Mouse (Mus musculus) heart, embryonic 12.5 days (tissue): ENCODE results near the gene Lrrc59. TPM values are rescaled to one million over a fixed set of nuclear protein-coding genes. Genes with fewer than 3 reads are reported as not detected.
"Not testable (repeated sequence)": the region's sequence is repeated elsewhere in the genome, so short reads cannot be mapped to it uniquely, and the experiment has no call there.

Source experiments
- ATAC-seq: fragments of 200-750 bp; cut with Nextera tagmentation; 2 replicates; pipeline ENCODE4 v1.8.0; 2017; ENCODE audit warnings: moderate TSS enrichment, moderate library complexity; ENCODE audit not compliant: insufficient number of reproducible peaks, low FRiP score
- H3K27ac ChIP-seq: fragments of 300-500 bp; sonication (generic); 2 replicates; pipeline ENCODE4 v1.5.1; 2016; ENCODE audit warnings: mild to moderate bottlenecking, moderate library complexity; ENCODE audit not compliant: poor library complexity, severe bottlenecking
- H3K27me3 ChIP-seq: fragments of 300-500 bp; sonication (generic); replicated peaks from 2 replicates; pipeline ENCODE4 v1.6.1; 2016; ENCODE audit warnings: mild to moderate bottlenecking, moderate library complexity
- H3K36me3 ChIP-seq: fragments of 300-500 bp; sonication (generic); 2 replicates; pipeline ENCODE4 v1.6.1; 2016; ENCODE audit warnings: mild to moderate bottlenecking, moderate library complexity
- H3K4me1 ChIP-seq: fragments of 300-500 bp; sonication (generic); replicated peaks from 2 replicates; pipeline ENCODE4 v1.6.1; 2016; ENCODE audit warnings: mild to moderate bottlenecking
- H3K4me2 ChIP-seq: fragments of 300-500 bp; sonication (generic); 2 replicates; pipeline ENCODE4 v1.6.1; 2016; ENCODE audit warnings: mild to moderate bottlenecking, moderate library complexity
- H3K4me3 ChIP-seq: fragments of 300-500 bp; sonication (generic); 2 replicates; pipeline ENCODE4 v1.5.1; 2016; ENCODE audit warnings: mild to moderate bottlenecking
- H3K9ac ChIP-seq: fragments of 300-500 bp; sonication (generic); 2 replicates; pipeline ENCODE4 v1.6.1; 2016; ENCODE audit warnings: mild to moderate bottlenecking, moderate library complexity
- H3K9me3 ChIP-seq: fragments of 300-500 bp; sonication (generic); replicated peaks from 2 replicates; pipeline ENCODE4 v1.6.1; 2016; ENCODE audit warnings: mild to moderate bottlenecking, moderate library complexity
- WGBS: fragments of 180-500 bp; shearing (Covaris S2); methylation state at CpG from one replicate; pipeline ENCODE4 v1.1.7; 2016; 5-methylcytosine and 5-hydroxymethylcytosine counted together
- polyA plus RNA-seq: library from polyadenylated mRNA; unstranded; fragments of >200 nt; fragmentation: Nextera tagmentation; extraction: Ambion mirVana; gene quantifications from 2 replicates; pipeline ENCODE4 v1.2.1, GENCODE M21; 2016

The Lrrc59 gene
- polyA plus RNA-seq, 1 experiment from 2014 or later: 178 TPM

DNA sequence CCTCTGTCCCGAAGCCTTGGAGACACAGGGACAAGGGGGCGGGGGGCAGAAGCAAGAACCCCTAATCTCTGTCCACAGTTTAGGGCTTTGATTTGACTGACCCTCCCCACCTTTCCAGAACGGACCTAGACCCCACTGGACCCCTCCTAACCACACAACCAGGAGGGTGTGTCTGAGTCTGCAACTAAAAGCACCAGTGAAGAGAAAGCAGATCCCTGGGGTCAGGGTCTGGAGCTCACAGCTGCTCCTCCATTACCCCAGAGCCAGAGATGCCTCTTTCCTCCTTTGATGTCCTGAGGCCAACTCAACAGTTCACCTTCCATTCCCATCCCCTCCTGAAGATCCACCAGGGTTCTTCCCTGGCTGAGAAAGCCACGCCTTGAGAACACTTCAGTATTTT, 46.7 kb downstream of the Lrrc59 start:
- H3K27me3 ChIP-seq: no peaks in the 10 kb centered on the region
- WGBS: 41% methylated on average over 4 of the region's 4 CpGs
- H3K4me3 ChIP-seq: peak overlapping the region; percentile 96
- peak overlapping the region; percentile 88 for H3K4me2 ChIP-seq
- H3K4me1 ChIP-seq: peaks cover 27% of the 10 kb centered on the region
- H3K9ac ChIP-seq: peak overlapping the region; percentile 96
- no peaks in the 10 kb centered on the region for H3K9me3 ChIP-seq
- ATAC-seq: no peak
- no peak overlapping the region for H3K27ac ChIP-seq
- no peaks in the 10 kb centered on the region for H3K36me3 ChIP-seq

DNA sequence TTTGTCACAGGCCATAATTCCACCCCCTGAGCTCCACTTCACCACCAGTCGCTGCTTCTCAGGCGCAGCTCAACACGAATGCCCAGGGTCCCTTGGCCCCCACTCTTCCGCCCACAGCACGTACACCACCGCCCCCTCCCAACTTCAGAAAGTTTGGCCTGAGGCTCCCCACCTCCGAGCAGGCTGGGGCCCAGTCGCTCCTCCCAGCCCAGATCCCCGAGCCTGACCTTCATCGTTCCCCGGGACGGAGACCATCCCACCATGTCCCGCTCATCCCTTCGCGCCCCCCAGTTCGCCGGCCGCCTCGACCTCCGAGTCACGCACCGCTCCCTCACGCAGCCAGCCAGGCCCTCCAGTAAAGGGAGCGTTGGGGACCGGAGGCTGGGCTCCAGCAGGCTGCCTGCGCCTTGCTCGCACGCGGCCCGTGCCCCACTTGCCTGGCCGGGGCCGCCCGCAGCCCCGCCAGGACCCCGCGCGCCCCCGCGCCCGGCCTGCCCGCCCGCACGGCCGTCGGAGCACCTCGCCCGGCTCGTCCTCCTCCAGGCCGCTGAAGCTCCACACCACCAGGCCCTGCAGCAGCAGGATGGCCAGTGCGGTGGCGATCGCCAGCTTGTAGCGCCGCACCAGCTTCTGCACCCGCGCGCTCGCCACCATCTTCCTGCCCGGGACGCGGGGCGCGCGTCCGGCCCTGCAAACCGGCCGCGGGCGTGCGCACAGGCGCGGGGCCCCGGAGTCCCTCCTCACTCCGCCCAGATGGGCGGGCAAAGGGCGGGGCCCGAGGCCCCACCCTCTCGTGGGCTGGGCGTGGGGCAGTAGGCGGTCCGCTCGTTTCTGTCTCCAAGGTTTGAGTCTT, 47.4 kb downstream of the Lrrc59 start, which contains the start of gene Xylt2:
Gene Xylt2 (minus strand): TSS at position 762 of the 853 bp plus-strand sequence.
- H3K36me3 ChIP-seq: no peaks in the 10 kb centered on the region
- H3K4me1 ChIP-seq: peaks cover 27% of the 10 kb centered on the region
- H3K27ac ChIP-seq: peak within 1 kb of the TSS; percentile 75
- H3K9ac ChIP-seq: peak within 1 kb of the TSS; percentile 96
- under 1% methylated on average over 79 of the region's 82 CpGs for WGBS
- peak within 1 kb of the TSS; percentile 88 for H3K4me2 ChIP-seq
- H3K27me3 ChIP-seq: no peaks in the 10 kb centered on the region
- peak within 1 kb of the TSS; percentile 96 for H3K4me3 ChIP-seq
- ATAC-seq: peak; percentile 96
- H3K9me3 ChIP-seq: no peaks in the 10 kb centered on the region

DNA sequence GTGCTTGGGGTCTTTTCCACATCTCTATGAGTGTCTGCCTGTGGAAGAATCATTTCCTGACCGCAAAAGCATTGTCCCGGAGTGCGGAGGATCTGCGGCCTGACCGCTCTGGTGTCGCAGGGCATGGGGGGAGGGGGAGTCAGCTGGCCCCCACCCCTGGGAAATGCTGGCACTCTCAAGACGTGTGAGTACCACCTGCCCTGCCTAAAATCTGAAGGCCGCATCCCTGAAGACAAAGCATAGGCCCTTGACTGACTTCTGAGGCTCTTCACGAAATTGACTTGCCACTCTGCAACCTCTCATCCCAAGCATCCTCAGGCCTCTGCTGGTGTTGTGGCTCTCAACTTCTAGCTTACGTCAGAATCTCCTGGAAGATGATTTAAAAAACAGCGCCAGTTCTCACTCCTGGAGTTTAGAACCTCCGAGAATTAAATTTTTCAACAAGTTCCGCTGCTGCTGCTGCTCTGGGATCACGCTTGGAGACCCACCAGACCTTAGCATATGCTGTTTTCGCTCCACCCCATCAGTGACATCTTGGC, 48.1 kb downstream of the Lrrc59 start:
- H3K4me1 ChIP-seq: peaks cover 27% of the 10 kb centered on the region
- no peaks in the 10 kb centered on the region for H3K9me3 ChIP-seq
- peak overlapping the region; percentile 88 for H3K4me2 ChIP-seq
- peak overlapping the region; percentile 96 for H3K4me3 ChIP-seq
- H3K9ac ChIP-seq: peak overlapping the region; percentile 61
- 32% methylated on average over 15 of the region's 15 CpGs for WGBS
- no peaks in the 10 kb centered on the region for H3K36me3 ChIP-seq
- ATAC-seq: no peak
- H3K27ac ChIP-seq: no peak overlapping the region
- H3K27me3 ChIP-seq: no peaks in the 10 kb centered on the region

DNA sequence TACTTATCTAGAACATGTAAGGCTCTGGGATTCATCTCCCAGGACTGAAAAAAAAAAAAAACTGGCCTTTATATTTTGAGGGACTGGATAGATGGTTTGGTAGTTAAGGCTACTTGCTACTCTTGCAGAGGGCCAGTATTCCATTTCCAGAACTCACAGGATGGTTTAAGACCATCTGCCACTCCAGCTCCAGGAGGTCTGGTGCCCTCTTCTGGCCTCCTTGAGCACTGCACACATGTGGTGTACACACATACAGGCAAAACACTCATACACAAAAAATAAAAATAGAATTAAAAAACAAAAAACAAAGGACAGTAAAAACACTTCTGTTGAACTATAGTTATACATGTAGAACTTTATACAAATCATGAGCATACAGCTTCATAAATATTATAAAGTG, 51.1 kb downstream of the Lrrc59 start:
- H3K4me2 ChIP-seq: no peak overlapping the region
- no peaks in the 10 kb centered on the region for H3K9me3 ChIP-seq
- peaks cover 10% of the 10 kb centered on the region for H3K4me1 ChIP-seq
- no peak for ATAC-seq
- H3K27me3 ChIP-seq: no peaks in the 10 kb centered on the region
- no peak overlapping the region for H3K27ac ChIP-seq
- H3K4me3 ChIP-seq: no peak overlapping the region
- H3K9ac ChIP-seq: no peak overlapping the region
- no peaks in the 10 kb centered on the region for H3K36me3 ChIP-seq

DNA sequence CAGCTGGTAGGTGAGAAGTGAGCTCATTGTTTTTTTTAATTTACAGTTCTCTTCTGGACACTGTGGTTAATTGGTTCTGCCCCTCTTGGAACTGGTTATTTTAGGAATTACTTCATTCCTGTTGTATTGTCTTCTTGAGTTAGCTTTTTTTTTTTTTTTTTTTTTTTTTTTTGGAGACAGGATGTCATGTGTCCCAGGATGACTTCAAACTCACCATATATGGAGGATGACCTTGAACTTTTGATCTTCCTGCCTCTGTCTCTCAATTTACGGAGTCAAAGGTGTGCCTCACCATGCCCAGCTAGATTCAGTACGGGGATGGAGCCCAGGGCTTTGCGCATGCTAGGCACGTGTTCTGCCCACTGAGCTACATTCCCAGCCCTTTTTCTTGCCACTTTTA, 52.1 kb downstream of the Lrrc59 start:
- no peak for ATAC-seq
- Histone ChIP-seq H3K4me2 (no peak overlapping the region), H3K27me3 (no peaks in the 10 kb centered on the region), H3K9me3 (peaks cover 3% of the 10 kb centered on the region; the same call in 1 of the 2 replicates), H3K9ac (no peak overlapping the region), H3K4me3 (no peak overlapping the region), H3K4me1 (peaks cover under 1% of the 10 kb centered on the region; the same call in 1 of the 2 replicates), H3K36me3 (no peaks in the 10 kb centered on the region), H3K27ac (no peak overlapping the region)
- 74% methylated on average over 4 of the region's 4 CpGs for WGBS

DNA sequence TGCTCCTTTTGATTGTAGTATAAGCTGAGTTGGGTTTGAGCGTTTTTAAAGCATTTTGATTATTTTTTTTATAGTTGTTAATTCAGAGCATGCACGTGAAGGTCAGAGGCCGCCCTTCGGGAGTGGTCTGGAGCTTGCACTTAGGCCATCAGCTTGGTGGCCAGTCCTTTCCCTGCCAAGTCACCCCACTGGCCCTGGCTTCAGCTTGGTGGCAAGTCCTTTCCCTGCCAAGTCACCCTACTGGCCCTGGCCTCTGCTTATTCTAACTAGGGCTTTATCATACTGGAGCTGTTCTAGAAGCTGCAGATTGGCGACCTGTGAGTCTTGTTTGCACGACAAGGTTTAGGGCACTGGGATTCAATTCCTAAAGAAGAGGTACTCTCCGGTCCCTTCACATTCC, 52.9 kb downstream of the Lrrc59 start:
- no peak overlapping the region for H3K9ac ChIP-seq
- WGBS: 77% methylated on average over 7 of the region's 7 CpGs
- H3K36me3 ChIP-seq: no peaks in the 10 kb centered on the region

DNA sequence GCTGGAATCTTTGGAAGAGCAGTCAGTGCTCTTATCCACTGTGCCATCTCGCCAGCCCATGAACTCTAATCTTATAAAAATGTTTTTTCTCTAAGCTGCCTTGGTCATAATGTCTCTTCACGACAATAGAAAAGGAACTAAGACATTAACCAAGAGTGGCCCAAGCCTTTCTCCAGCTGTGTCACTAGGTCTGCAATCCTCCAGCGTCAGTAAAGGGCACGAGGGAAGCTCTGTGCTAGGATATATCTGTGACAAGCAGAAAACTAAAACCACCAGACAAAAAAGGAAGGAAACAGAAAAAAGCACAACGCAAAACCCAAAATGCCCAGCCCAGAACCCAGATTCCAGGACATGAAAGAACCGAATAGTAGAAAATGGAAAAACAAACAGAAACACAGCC, 57.6 kb downstream of the Lrrc59 start:
- ATAC-seq: no peak

More for the DNA sequence above, 52.9 kb downstream of the Lrrc59 start:
- Histone ChIP-seq H3K27me3 (no peaks in the 10 kb centered on the region), H3K4me3 (no peak overlapping the region), H3K27ac (no peak overlapping the region), H3K9me3 (peaks cover 3% of the 10 kb centered on the region; the same call in 1 of the 2 replicates), H3K4me2 (no peak overlapping the region), H3K4me1 (no peaks in the 10 kb centered on the region)
- no peak for ATAC-seq

DNA sequence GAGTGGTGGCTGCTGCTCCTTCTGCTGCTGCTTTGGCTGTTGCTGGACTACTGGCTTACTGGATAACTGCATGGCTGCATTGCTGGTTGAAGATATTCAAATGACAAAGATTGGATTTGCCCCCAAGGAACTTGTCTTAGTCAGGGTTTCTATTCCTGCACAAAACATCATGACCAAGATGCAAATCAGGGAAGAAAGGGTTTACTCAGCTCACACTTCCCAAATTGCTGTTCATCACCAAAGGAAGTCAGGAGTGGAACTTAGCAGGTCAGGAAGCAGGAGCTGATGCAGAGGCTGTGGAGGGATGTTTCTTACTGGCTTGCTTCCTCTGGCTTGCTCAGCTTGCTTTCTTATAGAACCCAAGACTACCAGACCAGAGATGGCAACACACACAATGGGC, 62.9 kb downstream of the Lrrc59 start:
- not testable (repeated sequence) for H3K4me1 ChIP-seq, H3K27me3 ChIP-seq, H3K9me3 ChIP-seq, H3K36me3 ChIP-seq, ATAC-seq, H3K4me3 ChIP-seq, H3K27ac ChIP-seq, H3K9ac ChIP-seq, H3K4me2 ChIP-seq

More for the DNA sequence above, 57.6 kb downstream of the Lrrc59 start:
- Histone ChIP-seq H3K36me3 (no peaks in the 10 kb centered on the region), H3K9me3 (peaks cover 3% of the 10 kb centered on the region; the same call in 1 of the 2 replicates), H3K9ac (no peak overlapping the region), H3K4me2 (no peak overlapping the region), H3K27ac (no peak overlapping the region), H3K4me1 (no peaks in the 10 kb centered on the region), H3K27me3 (no peaks in the 10 kb centered on the region), H3K4me3 (no peak overlapping the region)
- WGBS: 59% methylated on average over 6 of the region's 6 CpGs

Other genes starting within 250 kb of the Lrrc59 start
- 0.44 and 0.59 TPM in 2 replicates for gene Abcc3, start 236.8 kb upstream of the Lrrc59 start, polyA plus RNA-seq
- 1.9 and 2.7 TPM in 2 replicates for gene Cacna1g, start 155.6 kb upstream of the Lrrc59 start, polyA plus RNA-seq
- not detected in 2 replicates for gene Spata20, start 143.6 kb upstream of the Lrrc59 start, polyA plus RNA-seq
- gene Epn3, start 129.8 kb upstream of the Lrrc59 start, polyA plus RNA-seq: 14.4 and 14.5 TPM in 2 replicates
- 9.1 and 11.5 TPM in 2 replicates for gene Mycbpap, start 108.0 kb upstream of the Lrrc59 start, polyA plus RNA-seq
- 5.1 and 5.5 TPM in 2 replicates for gene Rsad1, start 80.5 kb upstream of the Lrrc59 start, polyA plus RNA-seq
- 0.36 TPM in 1 of 2 replicates, not detected in the other for gene Chad, start 64.7 kb upstream of the Lrrc59 start, polyA plus RNA-seq
- 3.4 and 4.3 TPM in 2 replicates for gene Acsf2, start 27.9 kb upstream of the Lrrc59 start, polyA plus RNA-seq
- gene Mrpl27, start 24.0 kb downstream of the Lrrc59 start, polyA plus RNA-seq: 123 and 128 TPM in 2 replicates
- 15.3 and 15.9 TPM in 2 replicates for gene Eme1, start 24.2 kb downstream of the Lrrc59 start, polyA plus RNA-seq
- 16.4 and 17.8 TPM in 2 replicates for gene Xylt2, start 47.7 kb downstream of the Lrrc59 start, polyA plus RNA-seq
- gene Gm11541, start 74.7 kb downstream of the Lrrc59 start, polyA plus RNA-seq: not detected in 2 replicates
- gene Cdc34b, start 112.0 kb downstream of the Lrrc59 start, polyA plus RNA-seq: not detected in 2 replicates
- not detected in 2 replicates for gene Tmem92, start 152.9 kb downstream of the Lrrc59 start, polyA plus RNA-seq